Mouse (Mus musculus): ENCODE data around the gene Exph5. TPM values are rescaled to one million over a fixed set of nuclear protein-coding genes. Genes with fewer than 3 reads are reported as not detected.

Gene Exph5
- total and polyA plus RNA-seq, 2 experiments, result 2.7 to 11.9 TPM

DNA sequence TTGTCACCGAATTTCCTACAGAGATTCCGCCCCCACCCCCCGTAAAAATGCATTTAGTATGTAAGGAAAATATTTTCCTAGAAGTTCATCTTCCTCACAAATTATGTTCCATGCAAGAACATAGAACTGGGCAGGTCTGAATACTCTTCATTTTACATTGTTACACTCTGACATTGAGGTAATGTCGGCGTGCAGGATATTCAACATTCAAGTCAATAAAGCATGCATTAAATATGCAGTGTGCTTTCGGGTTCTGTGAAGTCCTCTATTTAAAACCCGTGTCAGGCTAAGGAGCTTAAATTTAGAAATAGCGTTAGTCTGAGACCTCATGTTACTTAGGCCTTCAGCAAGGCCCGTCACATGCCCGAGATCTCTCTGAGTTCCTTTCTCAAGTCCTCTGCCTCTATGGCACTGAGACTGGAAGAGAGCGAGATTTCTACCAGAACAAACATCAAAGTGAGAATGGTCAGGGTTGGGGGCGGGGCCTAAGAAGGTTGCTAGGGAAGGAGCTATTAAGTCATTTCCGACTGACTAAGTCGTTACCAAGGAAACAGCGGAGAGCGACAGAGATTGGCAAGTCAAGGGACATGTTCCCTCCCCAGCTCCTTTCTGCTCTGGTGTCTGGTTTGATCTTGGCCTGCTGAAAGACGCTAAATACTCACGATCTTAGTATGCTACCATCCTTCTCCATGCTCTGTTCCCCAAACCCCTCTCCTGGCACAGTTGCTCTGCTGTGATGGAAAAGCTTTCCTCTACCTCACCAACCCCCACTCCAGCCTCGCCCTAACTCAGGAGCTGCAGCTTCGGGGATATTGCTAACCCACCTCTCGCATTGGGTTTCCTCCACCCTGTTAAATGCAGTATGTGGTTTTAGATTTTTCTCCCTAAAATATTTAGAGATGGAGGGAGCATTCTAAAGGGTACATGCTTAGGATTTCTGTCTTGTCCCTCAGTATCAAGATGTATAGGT is 103.6 kb downstream of the Exph5 start:
- 42% methylated on average over 21 of the region's 21 CpGs for WGBS
- Histone ChIP-seq H3K4me3 (ENCODE audit: insufficient read depth, low read depth, low read length) (peak overlapping the region; percentile 39), H3K27ac (replicated peaks; ENCODE audit: insufficient read depth, low read depth, low read length) (no peak overlapping the region), H3K9ac (ENCODE audit: low read depth, low read length) (peak overlapping the region; percentile 48), H3K4me1 (ENCODE audit: control insufficient read depth, insufficient read depth, low read length) (no peaks in the 10 kb centered on the region), H3K36me3 (ENCODE audit: control insufficient read depth, insufficient read depth, low read length) (peaks cover 3% of the 10 kb centered on the region; the same call in 1 of the 2 replicates), H3K79me2 (ENCODE audit: control insufficient read depth, insufficient read depth, low read length) (no peaks in the 10 kb centered on the region), H3K27me3 (ENCODE audit: control insufficient read depth, insufficient read depth, low read length) (no peaks in the 10 kb centered on the region)
- TF ChIP-seq CTCF (IDR thresholded peaks at IDR 0.05; ENCODE audit: low read depth, low read length) (no peak), POLR2A (IDR thresholded peaks at IDR 0.05; ENCODE audit: extremely low read depth, insufficient read depth, low read length) (no peak)
- DNase-seq (ENCODE audit: extremely low read depth, low read depth, low spot score), result peak; percentile 73

DNA sequence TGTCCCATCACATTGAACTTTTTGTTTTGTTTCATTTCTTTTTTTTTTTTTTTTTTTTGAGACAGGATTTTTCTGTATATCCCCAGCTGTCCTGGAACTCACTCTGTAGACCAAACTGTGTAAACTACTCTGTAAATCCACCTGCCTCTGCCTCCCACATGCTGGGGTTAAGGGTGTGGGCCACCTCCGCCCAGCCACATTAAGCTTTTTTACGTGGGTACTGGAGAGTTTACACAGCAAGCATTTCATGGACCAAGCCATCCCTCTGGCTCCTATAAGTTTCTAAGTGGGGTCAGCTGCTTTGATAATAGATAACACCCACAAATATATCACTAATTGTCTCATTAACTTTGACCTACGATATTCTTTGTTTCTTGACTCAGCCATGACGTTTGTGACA is 107.1 kb downstream of the Exph5 start:
- no peak overlapping the region for H3K4me3 ChIP-seq (ENCODE audit: insufficient read depth, low read depth, low read length)
- TF ChIP-seq POLR2A (IDR thresholded peaks at IDR 0.05; ENCODE audit: extremely low read depth, insufficient read depth, low read length) (no peak), CTCF (IDR thresholded peaks at IDR 0.05; ENCODE audit: low read depth, low read length) (no peak)
- WGBS, result 78% methylated on average over 4 of the region's 4 CpGs
- H3K27me3 ChIP-seq (ENCODE audit: control insufficient read depth, insufficient read depth, low read length), result no peaks in the 10 kb centered on the region
- DNase-seq (ENCODE audit: extremely low read depth, low read depth, low spot score), result no peak
- H3K36me3 ChIP-seq (ENCODE audit: control insufficient read depth, insufficient read depth, low read length), result no peaks in the 10 kb centered on the region
- H3K9ac ChIP-seq (ENCODE audit: low read depth, low read length), result no peak overlapping the region
- no peaks in the 10 kb centered on the region for H3K79me2 ChIP-seq (ENCODE audit: control insufficient read depth, insufficient read depth, low read length)
- H3K4me1 ChIP-seq (ENCODE audit: control insufficient read depth, insufficient read depth, low read length), result no peaks in the 10 kb centered on the region
- H3K27ac ChIP-seq (replicated peaks; ENCODE audit: insufficient read depth, low read depth, low read length), result no peak overlapping the region

DNA sequence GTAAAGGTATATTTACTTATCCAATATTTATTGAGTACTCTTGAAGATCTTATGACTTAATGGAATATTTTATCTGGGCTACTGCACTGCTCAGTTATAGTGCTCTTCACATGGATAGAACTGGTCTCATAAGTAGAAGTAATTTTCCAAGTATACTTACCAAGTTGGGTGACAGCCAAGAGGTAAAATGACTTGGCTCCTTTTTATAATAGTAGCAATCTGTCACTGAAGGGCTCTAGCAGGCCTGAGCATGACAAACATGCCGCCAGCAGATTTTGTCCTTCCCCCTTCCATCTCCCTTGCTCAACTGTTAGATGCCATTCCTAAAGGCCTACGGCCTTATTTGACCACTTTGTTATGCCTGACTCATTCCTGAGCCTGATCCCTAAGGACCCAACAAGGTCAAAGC is 107.5 kb downstream of the Exph5 start:
- Histone ChIP-seq H3K9ac (ENCODE audit: low read depth, low read length) (no peak overlapping the region), H3K27me3 (ENCODE audit: control insufficient read depth, insufficient read depth, low read length) (no peaks in the 10 kb centered on the region), H3K4me3 (ENCODE audit: insufficient read depth, low read depth, low read length) (no peak overlapping the region), H3K4me1 (ENCODE audit: control insufficient read depth, insufficient read depth, low read length) (no peaks in the 10 kb centered on the region), H3K79me2 (ENCODE audit: control insufficient read depth, insufficient read depth, low read length) (no peaks in the 10 kb centered on the region), H3K27ac (replicated peaks; ENCODE audit: insufficient read depth, low read depth, low read length) (no peak overlapping the region), H3K36me3 (ENCODE audit: control insufficient read depth, insufficient read depth, low read length) (no peaks in the 10 kb centered on the region)
- WGBS, result 88% methylated on average over 2 of the region's 2 CpGs
- DNase-seq (ENCODE audit: extremely low read depth, low read depth, low spot score), result no peak
- no peak for TF ChIP-seq CTCF (IDR thresholded peaks at IDR 0.05; ENCODE audit: low read depth, low read length)
- TF ChIP-seq POLR2A (IDR thresholded peaks at IDR 0.05; ENCODE audit: extremely low read depth, insufficient read depth, low read length), result no peak

DNA sequence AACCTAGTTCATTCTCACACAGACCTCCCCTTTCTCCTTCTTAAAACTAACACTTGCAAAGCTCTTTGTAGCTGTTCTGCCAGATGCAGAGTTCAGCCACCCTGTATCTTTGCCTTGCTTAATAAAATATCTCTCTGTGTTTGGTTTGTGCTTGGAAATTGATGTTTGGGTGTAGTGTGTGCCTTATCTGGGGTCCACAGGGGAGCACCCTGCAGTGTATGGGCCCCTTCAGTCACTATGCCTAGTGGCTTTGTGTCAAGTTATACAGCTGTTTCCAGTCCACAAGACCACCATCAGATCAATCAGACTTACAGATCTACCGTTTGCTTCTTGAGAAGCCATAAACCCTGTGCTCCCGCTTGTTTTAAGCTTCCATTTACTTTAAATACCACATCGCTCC is 108.0 kb downstream of the Exph5 start:
- Histone ChIP-seq H3K4me3 (ENCODE audit: insufficient read depth, low read depth, low read length) (no peak overlapping the region), H3K36me3 (ENCODE audit: control insufficient read depth, insufficient read depth, low read length) (no peaks in the 10 kb centered on the region), H3K27me3 (ENCODE audit: control insufficient read depth, insufficient read depth, low read length) (no peaks in the 10 kb centered on the region), H3K9ac (ENCODE audit: low read depth, low read length) (no peak overlapping the region), H3K4me1 (ENCODE audit: control insufficient read depth, insufficient read depth, low read length) (no peaks in the 10 kb centered on the region), H3K79me2 (ENCODE audit: control insufficient read depth, insufficient read depth, low read length) (no peaks in the 10 kb centered on the region), H3K27ac (replicated peaks; ENCODE audit: insufficient read depth, low read depth, low read length) (no peak overlapping the region)
- TF ChIP-seq POLR2A (IDR thresholded peaks at IDR 0.05; ENCODE audit: extremely low read depth, insufficient read depth, low read length) (no peak), CTCF (IDR thresholded peaks at IDR 0.05; ENCODE audit: low read depth, low read length) (no peak)
- WGBS, result 89% methylated on average over 3 of the region's 3 CpGs
- no peak for DNase-seq (ENCODE audit: extremely low read depth, low read depth, low spot score)

DNA sequence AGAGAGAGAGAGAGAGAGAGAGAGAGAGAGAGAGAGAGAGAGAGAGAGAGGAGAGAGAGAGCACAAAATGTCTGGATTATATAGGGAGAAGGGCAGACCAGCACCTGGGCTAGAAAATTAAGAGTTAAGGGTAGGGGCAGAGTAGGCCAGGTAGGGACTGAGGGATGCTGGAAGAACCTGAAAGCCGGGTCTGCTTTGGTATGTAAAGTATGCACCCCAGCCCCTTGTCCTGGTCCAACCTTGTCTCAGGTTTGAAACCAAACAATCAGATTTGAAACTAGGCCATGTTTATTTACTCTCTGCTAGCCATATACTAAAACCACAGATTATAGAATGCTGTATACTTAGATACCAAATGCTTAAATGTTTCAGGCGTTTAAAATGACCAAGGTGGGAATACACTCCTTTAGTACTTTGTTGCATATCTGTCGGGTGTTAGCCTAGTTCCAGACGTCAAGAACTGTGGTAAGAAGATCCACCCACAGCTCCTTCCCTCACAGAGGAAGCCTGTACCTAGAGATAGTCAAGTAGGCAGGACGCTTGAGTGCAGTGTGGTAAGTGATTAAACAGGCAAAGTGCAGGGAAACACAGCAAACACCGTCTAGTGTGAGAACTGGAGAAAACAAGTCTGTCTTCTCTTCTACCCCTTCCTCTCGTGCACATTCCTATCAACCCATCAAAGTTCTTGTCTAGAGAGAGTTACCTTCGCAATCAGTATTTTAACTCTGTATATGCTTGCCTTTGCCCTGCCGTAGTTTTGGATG is 120.8 kb downstream of the Exph5 start:
- H3K79me2 ChIP-seq (ENCODE audit: control insufficient read depth, insufficient read depth, low read length), result no peaks in the 10 kb centered on the region
- no peak for TF ChIP-seq CTCF (IDR thresholded peaks at IDR 0.05; ENCODE audit: low read depth, low read length)
- TF ChIP-seq POLR2A (IDR thresholded peaks at IDR 0.05; ENCODE audit: extremely low read depth, insufficient read depth, low read length), result no peak
- no peaks in the 10 kb centered on the region for H3K4me1 ChIP-seq (ENCODE audit: control insufficient read depth, insufficient read depth, low read length)
- H3K27ac ChIP-seq (replicated peaks; ENCODE audit: insufficient read depth, low read depth, low read length), result no peak overlapping the region
- 46% methylated on average over 9 of the region's 9 CpGs for WGBS
- no peak overlapping the region for H3K9ac ChIP-seq (ENCODE audit: low read depth, low read length)
- H3K4me3 ChIP-seq (ENCODE audit: insufficient read depth, low read depth, low read length), result no peak overlapping the region
- H3K27me3 ChIP-seq (ENCODE audit: control insufficient read depth, insufficient read depth, low read length), result no peaks in the 10 kb centered on the region
- DNase-seq (ENCODE audit: extremely low read depth, low read depth, low spot score), result no peak
- no peaks in the 10 kb centered on the region for H3K36me3 ChIP-seq (ENCODE audit: control insufficient read depth, insufficient read depth, low read length)

All from liver, adult 2 months (tissue).